In the genomic region with DNA sequence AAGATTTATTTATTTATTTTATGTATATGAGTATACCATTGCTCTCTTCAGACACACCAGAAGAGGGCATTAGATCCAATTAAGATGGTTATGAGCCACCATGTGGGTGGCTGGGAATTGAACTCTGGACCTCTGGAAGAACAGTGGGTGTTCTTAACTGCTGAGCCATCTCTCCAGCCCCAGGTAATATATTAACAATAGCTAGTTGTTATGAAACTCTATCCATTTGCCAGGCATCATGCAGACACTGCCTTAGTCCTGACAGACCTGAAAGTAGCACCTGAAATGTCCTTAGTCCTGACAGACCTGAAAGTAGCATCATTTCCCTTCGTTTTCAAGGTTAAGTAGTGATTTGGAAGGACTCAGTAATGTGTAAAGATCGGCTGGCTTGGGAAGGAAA, we compare ENCODE assay signal across 12 mouse cellular contexts. TPM values are rescaled to one million over a fixed set of nuclear protein-coding genes. Genes with fewer than 3 reads are reported as not detected.
DNase-seq lines count a peak whose midpoint lies in the region; ATAC-seq and TF ChIP-seq lines count a peak whose summit lies in the region.
"Had no signal": no experiment of that assay in that cellular context is flagged by ENCODE, and none has a peak within 500 bp of the region (broad histone marks: within the 10 kb centered on the region; RNA-seq: fewer than 3 reads in every experiment).

No protein-coding gene starts in this region.

- H3K4me2 ChIP-seq in midbrain, embryonic 13.5 days (replicated peaks) = peak overlapping the region; percentile 61; the same call in 1 of the 2 replicates
- no peak overlapping the region for H3K4me2 ChIP-seq in midbrain, postnatal 0 days (ENCODE audit: low read depth, low read length, poor library complexity, severe bottlenecking)
- no peak overlapping the region for H3K4me2 ChIP-seq in limb, embryonic 15.5 days

- DNase-seq in heart, embryonic 10.5 days (ENCODE audit: low spot score) = no peak
- no peak for DNase-seq in heart, postnatal 4 days
- no peak for DNase-seq in midbrain, postnatal 0 days (ENCODE audit: low spot score)
- no peak for DNase-seq in retina, embryonic 14.5 days (ENCODE audit: low spot score)
- DNase-seq in left cerebral cortex, postnatal 25 days (ENCODE audit: low spot score in 2 of 2) = no peak
- no peak for DNase-seq in left cerebral cortex, postnatal 36 days (ENCODE audit: low spot score in 2 of 2)
- DNase-seq: lung, postnatal 14 days had no signal

- 43% methylated on average over 2 of the region's 2 CpGs for WGBS in heart, embryonic 10.5 days
- 57% methylated on average over 2 of the region's 2 CpGs for WGBS in midbrain, embryonic 13.5 days
- 36% methylated on average over 2 of the region's 2 CpGs for WGBS in midbrain, postnatal 0 days
- WGBS in limb, embryonic 15.5 days = 44% methylated on average over 2 of the region's 2 CpGs

- H3K9me3 ChIP-seq in heart, embryonic 10.5 days = no peaks in the 10 kb centered on the region
- H3K9me3 ChIP-seq in midbrain, embryonic 13.5 days = no peaks in the 10 kb centered on the region
- no peaks in the 10 kb centered on the region for H3K9me3 ChIP-seq in midbrain, postnatal 0 days (ENCODE audit: low read length)
- no peaks in the 10 kb centered on the region for H3K9me3 ChIP-seq in limb, embryonic 15.5 days

- TF ChIP-seq CTCF in midbrain, postnatal 0 days (IDR thresholded peaks at IDR 0.05) = no peak

- 0 out of 2 replicates have a peak overlapping the region, but pooled peaks have one; percentile 99 for H3K27ac ChIP-seq in heart, embryonic 10.5 days
- H3K27ac ChIP-seq in midbrain, embryonic 13.5 days = no peak overlapping the region
- no peak overlapping the region for H3K27ac ChIP-seq in midbrain, postnatal 0 days (ENCODE audit: low read depth, low read length)
- H3K27ac ChIP-seq in limb, embryonic 15.5 days = peak overlapping the region; percentile 96

- H3K9ac ChIP-seq in midbrain, embryonic 13.5 days (replicated peaks) = no peak overlapping the region
- no peak overlapping the region for H3K9ac ChIP-seq in midbrain, postnatal 0 days (replicated peaks; ENCODE audit: low read length, poor library complexity, severe bottlenecking)
- no peak overlapping the region for H3K9ac ChIP-seq in limb, embryonic 15.5 days

- no peak for ATAC-seq in midbrain, embryonic 13.5 days
- no peak for ATAC-seq in midbrain, postnatal 0 days (ENCODE audit: low FRiP score)
- ATAC-seq in limb, embryonic 15.5 days (ENCODE audit: insufficient number of reproducible peaks, low FRiP score, low TSS enrichment, low read depth) = no peak

- H3K4me3 ChIP-seq in heart, embryonic 10.5 days = no peak overlapping the region
- no peak overlapping the region for H3K4me3 ChIP-seq in midbrain, embryonic 13.5 days (replicated peaks)
- H3K4me3 ChIP-seq in midbrain, postnatal 0 days (ENCODE audit: low read depth, low read length) = no peak overlapping the region
- H3K4me3 ChIP-seq in limb, embryonic 15.5 days = no peak overlapping the region

- intact Hi-C loops in left cerebral cortex, postnatal 25 days (cut with DNase I) = loop anchor here (2.0 to 10.0 kb wide), 2 partner anchors 51 to 359 kb away; no protein-coding TSS in a partner anchor
- intact Hi-C loops in left cerebral cortex, postnatal 36 days (cut with DNase I) = no loop called here

- peaks cover 32% of the 10 kb centered on the region for H3K36me3 ChIP-seq in heart, embryonic 10.5 days
- H3K36me3 ChIP-seq in midbrain, embryonic 13.5 days = peaks cover 21% of the 10 kb centered on the region
- H3K36me3 ChIP-seq in midbrain, postnatal 0 days (ENCODE audit: insufficient read depth, low read length) = no peaks in the 10 kb centered on the region
- H3K36me3 ChIP-seq in limb, embryonic 15.5 days = peaks cover 29% of the 10 kb centered on the region

- H3K4me1 ChIP-seq in heart, embryonic 10.5 days = peaks cover 32% of the 10 kb centered on the region
- peaks cover 36% of the 10 kb centered on the region for H3K4me1 ChIP-seq in midbrain, embryonic 13.5 days (replicated peaks)
- 0 out of 2 replicates have a peak, but pooled peaks cover 4% of the 10 kb centered on the region for H3K4me1 ChIP-seq in midbrain, postnatal 0 days (ENCODE audit: insufficient read depth, low read length)
- peaks cover 36% of the 10 kb centered on the region for H3K4me1 ChIP-seq in limb, embryonic 15.5 days

- no peaks in the 10 kb centered on the region for H3K27me3 ChIP-seq in heart, embryonic 10.5 days (ENCODE audit: insufficient read depth, poor library complexity, severe bottlenecking)
- no peaks in the 10 kb centered on the region for H3K27me3 ChIP-seq in midbrain, embryonic 13.5 days
- H3K27me3 ChIP-seq in midbrain, postnatal 0 days (ENCODE audit: insufficient read depth, low read length) = no peaks in the 10 kb centered on the region
- H3K27me3 ChIP-seq in limb, embryonic 15.5 days = no peaks in the 10 kb centered on the region

RNA-seq across cellular contexts. Expression of gene Adipor1, which starts 1.1 kb away (rescaled TPM):
- polyA plus RNA-seq in heart, embryonic 10.5 days (2016; fragmentation: Nextera tagmentation; extraction: Ambion mirVana) = 91.3 and 119 TPM in 2 replicates
- 100 to 1,000 TPM; 126 to 130 TPM for total RNA-seq in heart, postnatal 4 days (2021)
- polyA plus RNA-seq in midbrain, embryonic 13.5 days (2015; fragmentation: Nextera tagmentation; extraction: Ambion mirVana) = 63.5 and 68.2 TPM in 2 replicates
- total RNA-seq in midbrain, postnatal 0 days (2014; rRNA removed) = 98.7 and 110 TPM in 2 replicates
- polyA plus RNA-seq in midbrain, postnatal 0 days (2015; fragmentation: Nextera tagmentation; extraction: Ambion mirVana) = 74.1 and 80.5 TPM in 2 replicates
- polyA plus RNA-seq in limb, embryonic 15.5 days (2015; fragmentation: Nextera tagmentation; extraction: Ambion mirVana) = 102 and 109 TPM in 2 replicates
- total RNA-seq in left cerebral cortex, postnatal 25 days (2021) = 10 to 100 TPM; 62.3 to 63.5 TPM
- total RNA-seq in left cerebral cortex, postnatal 36 days (2021) = 10 to 100 TPM; 60.2 to 62.8 TPM

RNA-seq across cellular contexts. Expression of gene Cyb5r1, which starts 8.7 kb away (rescaled TPM):
- 37.4 and 42.2 TPM in 2 replicates for polyA plus RNA-seq in heart, embryonic 10.5 days (2016; fragmentation: Nextera tagmentation; extraction: Ambion mirVana)
- total RNA-seq in heart, postnatal 4 days (2021) = 10 to 100 TPM; 31.0 to 31.1 TPM
- 16.9 and 18.2 TPM in 2 replicates for polyA plus RNA-seq in midbrain, embryonic 13.5 days (2015; fragmentation: Nextera tagmentation; extraction: Ambion mirVana)
- total RNA-seq in midbrain, postnatal 0 days (2014; rRNA removed) = 5.3 and 7.4 TPM in 2 replicates
- 7.9 and 8.3 TPM in 2 replicates for polyA plus RNA-seq in midbrain, postnatal 0 days (2015; fragmentation: Nextera tagmentation; extraction: Ambion mirVana)
- polyA plus RNA-seq in limb, embryonic 15.5 days (2015; fragmentation: Nextera tagmentation; extraction: Ambion mirVana) = 38.8 and 44.2 TPM in 2 replicates
- total RNA-seq in left cerebral cortex, postnatal 25 days (2021) = 10 to 100 TPM; 15.8 to 16.6 TPM
- total RNA-seq in left cerebral cortex, postnatal 36 days (2021) = 10 to 100 TPM; 18.9 to 19.9 TPM

RNA-seq across cellular contexts. Expression of gene 4933406M09Rik, which starts 28.3 kb away (rescaled TPM):
- not detected in 2 replicates for polyA plus RNA-seq in heart, embryonic 10.5 days (2016; fragmentation: Nextera tagmentation; extraction: Ambion mirVana)
- total RNA-seq in heart, postnatal 4 days (2021) = not detected
- polyA plus RNA-seq in midbrain, embryonic 13.5 days (2015; fragmentation: Nextera tagmentation; extraction: Ambion mirVana) = not detected in 2 replicates
- total RNA-seq in midbrain, postnatal 0 days (2014; rRNA removed) = not detected in 2 replicates
- polyA plus RNA-seq in midbrain, postnatal 0 days (2015; fragmentation: Nextera tagmentation; extraction: Ambion mirVana) = not detected in 2 replicates
- not detected in 2 replicates for polyA plus RNA-seq in limb, embryonic 15.5 days (2015; fragmentation: Nextera tagmentation; extraction: Ambion mirVana)
- not detected for total RNA-seq in left cerebral cortex, postnatal 25 days (2021)
- not detected for total RNA-seq in left cerebral cortex, postnatal 36 days (2021)
- total RNA-seq: adrenal gland, adult 18-20 months; granulocyte monocyte progenitor cell, adult 5-6 weeks had no signal
- polyA plus RNA-seq: cortical plate, adult 2 months had no signal

RNA-seq across cellular contexts. Expression of gene Klhl12, which starts 41.3 kb away (rescaled TPM):
- 23.8 and 25.1 TPM in 2 replicates for polyA plus RNA-seq in heart, embryonic 10.5 days (2016; fragmentation: Nextera tagmentation; extraction: Ambion mirVana)
- 10 to 100 TPM; 18.5 to 18.7 TPM for total RNA-seq in heart, postnatal 4 days (2021)
- 32.1 and 32.3 TPM in 2 replicates for polyA plus RNA-seq in midbrain, embryonic 13.5 days (2015; fragmentation: Nextera tagmentation; extraction: Ambion mirVana)
- total RNA-seq in midbrain, postnatal 0 days (2014; rRNA removed) = 26.4 and 42.7 TPM in 2 replicates
- polyA plus RNA-seq in midbrain, postnatal 0 days (2015; fragmentation: Nextera tagmentation; extraction: Ambion mirVana) = 33.9 and 35.3 TPM in 2 replicates
- 22.1 and 25.9 TPM in 2 replicates for polyA plus RNA-seq in limb, embryonic 15.5 days (2015; fragmentation: Nextera tagmentation; extraction: Ambion mirVana)
- total RNA-seq in left cerebral cortex, postnatal 25 days (2021) = 10 to 100 TPM; 37.1 to 37.7 TPM
- total RNA-seq in left cerebral cortex, postnatal 36 days (2021) = 10 to 100 TPM; 36.4 to 37.1 TPM

RNA-seq across cellular contexts. Expression of gene Tmem183a, which starts 52.3 kb away (rescaled TPM):
- 81.9 and 95.9 TPM in 2 replicates for polyA plus RNA-seq in heart, embryonic 10.5 days (2016; fragmentation: Nextera tagmentation; extraction: Ambion mirVana)
- total RNA-seq in heart, postnatal 4 days (2021) = 10 to 100 TPM; 33.8 to 42.5 TPM
- 128 TPM in 2 replicates for polyA plus RNA-seq in midbrain, embryonic 13.5 days (2015; fragmentation: Nextera tagmentation; extraction: Ambion mirVana)
- 245 and 286 TPM in 2 replicates for total RNA-seq in midbrain, postnatal 0 days (2014; rRNA removed)
- 120 and 125 TPM in 2 replicates for polyA plus RNA-seq in midbrain, postnatal 0 days (2015; fragmentation: Nextera tagmentation; extraction: Ambion mirVana)
- 80.2 and 80.3 TPM in 2 replicates for polyA plus RNA-seq in limb, embryonic 15.5 days (2015; fragmentation: Nextera tagmentation; extraction: Ambion mirVana)
- 10 to 100 TPM; 67.2 to 72.9 TPM for total RNA-seq in left cerebral cortex, postnatal 25 days (2021)
- 10 to 100 TPM; 80.1 to 87.0 TPM for total RNA-seq in left cerebral cortex, postnatal 36 days (2021)

Comparison
In these comparisons a context has a peak if more than half of its experiments do, and no peak if none do; other contexts are left out.
1. H3K27ac ChIP-seq: peak in heart, embryonic 10.5 days (single experiment) and limb, embryonic 15.5 days (single experiment); none in midbrain, embryonic 13.5 days (single experiment) and midbrain, postnatal 0 days (single experiment).